Mouse (Mus musculus): ENCODE data around the gene Gm5767. TPM values are rescaled to one million over a fixed set of nuclear protein-coding genes. Genes with fewer than 3 reads are reported as not detected.

The Gm5767 gene
- total and polyA plus RNA-seq, 3 experiments, result not detected

DNA sequence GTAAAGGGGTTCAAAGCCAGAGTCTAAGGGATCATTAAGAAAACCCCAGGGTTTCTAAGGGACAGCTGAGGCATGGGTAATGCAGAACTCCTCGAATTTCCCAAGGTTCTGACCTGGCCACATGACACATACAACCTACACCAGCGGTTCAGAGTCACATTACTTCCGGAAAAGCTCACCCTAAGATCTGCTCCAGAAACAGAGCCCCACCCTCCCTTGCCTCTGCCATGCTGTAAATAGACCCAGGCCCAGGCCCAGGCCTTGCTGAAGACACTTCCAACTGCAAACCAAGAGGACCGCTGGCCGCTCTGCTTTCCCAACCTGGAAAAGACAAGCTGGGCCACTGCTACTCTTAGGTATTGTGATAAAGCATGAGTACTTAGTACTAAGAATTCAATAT, 34.3 kb downstream of the Gm5767 start:
- peaks cover 36% of the 10 kb centered on the region for H3K79me2 ChIP-seq (ENCODE audit: control insufficient read depth, insufficient read depth, low read length, poor library complexity)
- no peaks in the 10 kb centered on the region for H3K4me1 ChIP-seq (ENCODE audit: control insufficient read depth in 1 of 2, insufficient read depth in 2 of 2, low read length in 2 of 2)
- DNase-seq (ENCODE audit: low read depth, low spot score), result no peak
- peaks cover 0 to 47% of the 10 kb centered on the region in 2 experiments; a peak in 2 of 4 replicates for H3K36me3 ChIP-seq (ENCODE audit: control insufficient read depth in 1 of 2, insufficient read depth in 2 of 2, low read length in 2 of 2)
- H3K9ac ChIP-seq (ENCODE audit: control insufficient read depth, low read depth, low read length, poor library complexity, severe bottlenecking), result no peak overlapping the region
- no peak overlapping the region for H3K27ac ChIP-seq (ENCODE audit: control insufficient read depth, low read depth, low read length)
- TF ChIP-seq RCOR1 (IDR thresholded peaks at IDR 0.05; ENCODE audit: low read depth, low read length) (no peak), CHD1 (IDR thresholded peaks at IDR 0.05; ENCODE audit: low read depth, low read length) (no peak), BHLHE40 (IDR thresholded peaks at IDR 0.05; ENCODE audit: borderline replicate concordance, low read depth, low read length) (no peak), HCFC1 (IDR thresholded peaks at IDR 0.05; ENCODE audit: low read depth, low read length) (no peak), MEF2A (IDR thresholded peaks at IDR 0.05; ENCODE audit: extremely low read depth, insufficient replicate concordance, low read depth, low read length, poor library complexity, severe bottlenecking) (no peak), GABPA (IDR thresholded peaks at IDR 0.05; ENCODE audit: low read depth, low read length) (no peak), GATA1 (IDR thresholded peaks at IDR 0.05; ENCODE audit: low read depth, low read length) (no peak), ZMIZ1 (IDR thresholded peaks at IDR 0.05; ENCODE audit: low read depth, low read length) (no peak), ZNF384 (IDR thresholded peaks at IDR 0.05; ENCODE audit: low read depth, low read length) (no peak)
- H3K27me3 ChIP-seq (ENCODE audit: control insufficient read depth in 1 of 2, insufficient read depth in 2 of 2, low read length in 2 of 2), result no peaks in the 10 kb centered on the region
- no peak overlapping the region for H3K4me3 ChIP-seq (ENCODE audit: control insufficient read depth in 1 of 2, insufficient read depth in 1 of 2, low read depth in 2 of 2, low read length in 2 of 2)
- no peaks in the 10 kb centered on the region for H3K9me3 ChIP-seq (replicated peaks; ENCODE audit: insufficient read depth, low read length)

GRCm38 (mm10) chr16:8715513-8716080, 35.0 kb downstream of the Gm5767 start:
- H3K4me1 ChIP-seq (ENCODE audit: control insufficient read depth in 1 of 2, insufficient read depth in 2 of 2, low read length in 2 of 2), result no peaks in the 10 kb centered on the region

More at GRCm38 (mm10) chr16:8715513-8716080, 35.0 kb downstream of the Gm5767 start:
- Histone ChIP-seq H3K27me3 (ENCODE audit: control insufficient read depth in 1 of 2, insufficient read depth in 2 of 2, low read length in 2 of 2) (no peaks in the 10 kb centered on the region), H3K36me3 (ENCODE audit: control insufficient read depth in 1 of 2, insufficient read depth in 2 of 2, low read length in 2 of 2) (peaks cover 0 to 42% of the 10 kb centered on the region in 2 experiments; a peak in 2 of 4 replicates), H3K27ac (ENCODE audit: control insufficient read depth, low read depth, low read length) (no peak overlapping the region), H3K9ac (ENCODE audit: control insufficient read depth, low read depth, low read length, poor library complexity, severe bottlenecking) (no peak overlapping the region), H3K9me3 (replicated peaks; ENCODE audit: insufficient read depth, low read length) (no peaks in the 10 kb centered on the region), H3K4me3 (ENCODE audit: control insufficient read depth in 1 of 2, insufficient read depth in 1 of 2, low read depth in 2 of 2, low read length in 2 of 2) (no peak overlapping the region), H3K79me2 (ENCODE audit: control insufficient read depth, insufficient read depth, low read length, poor library complexity) (peaks cover 43% of the 10 kb centered on the region)
- no peak for TF ChIP-seq NELFE (IDR thresholded peaks at IDR 0.05; ENCODE audit: low read depth, low read length)
- no peak for TF ChIP-seq USF1 (IDR thresholded peaks at IDR 0.05; ENCODE audit: low read depth, low read length)
- TF ChIP-seq CHD1 (IDR thresholded peaks at IDR 0.05; ENCODE audit: low read depth, low read length), result no peak
- no peak for TF ChIP-seq MYC (IDR thresholded peaks at IDR 0.05; ENCODE audit: low read depth, low read length)
- no peak for TF ChIP-seq GATA1 (IDR thresholded peaks at IDR 0.05; ENCODE audit: low read depth, low read length)
- TF ChIP-seq KAT2A (conservative IDR thresholded peaks at IDR 0.05; ENCODE audit: low read depth, low read length), result no peak
- TF ChIP-seq USF2 (IDR thresholded peaks at IDR 0.05; ENCODE audit: borderline replicate concordance in 1 of 2, insufficient read depth in 1 of 2, low read depth in 1 of 2, low read length in 2 of 2), result no peak
- TF ChIP-seq ZNF384 (IDR thresholded peaks at IDR 0.05; ENCODE audit: low read depth, low read length), result no peak
- TF ChIP-seq ELF1 (IDR thresholded peaks at IDR 0.05; ENCODE audit: low read depth, low read length), result no peak
- no peak for TF ChIP-seq CHD2 (IDR thresholded peaks at IDR 0.05; ENCODE audit: low read length)
- TF ChIP-seq POLR2AphosphoS5 (IDR thresholded peaks at IDR 0.05; ENCODE audit: borderline replicate concordance, low read depth, low read length), result no peak
- no peak for TF ChIP-seq MYB (IDR thresholded peaks at IDR 0.05; ENCODE audit: low read depth, low read length)
- no peak for TF ChIP-seq ZMIZ1 (IDR thresholded peaks at IDR 0.05; ENCODE audit: low read depth, low read length)
- TF ChIP-seq NRF1 (IDR thresholded peaks at IDR 0.05; ENCODE audit: insufficient read depth, low read depth, low read length, poor library complexity, severe bottlenecking), result no peak
- TF ChIP-seq ZKSCAN1 (IDR thresholded peaks at IDR 0.05; ENCODE audit: low read depth, low read length), result no peak
- TF ChIP-seq MAX (IDR thresholded peaks at IDR 0.05; ENCODE audit: low read length), result no peak
- TF ChIP-seq TCF12 (IDR thresholded peaks at IDR 0.05; ENCODE audit: low read depth, low read length), result no peak
- TF ChIP-seq CTCF (IDR thresholded peaks at IDR 0.05 in 2 of 3, conservative IDR thresholded peaks at IDR 0.05 in 1 of 3; ENCODE audit: control insufficient read depth in 1 of 3, insufficient read depth in 1 of 3, low read depth in 2 of 3, low read length in 3 of 3, poor library complexity in 1 of 3, severe bottlenecking in 1 of 3), result no peak
- TF ChIP-seq SIN3A (IDR thresholded peaks at IDR 0.05; ENCODE audit: low read length), result no peak
- TF ChIP-seq E2F4 (IDR thresholded peaks at IDR 0.05; ENCODE audit: borderline replicate concordance, low read depth, low read length), result no peak
- DNase-seq (ENCODE audit: low read depth, low spot score), result no peak
